Comparison of ENCODE assay signal across 31 mouse cellular contexts in the genomic region with DNA sequence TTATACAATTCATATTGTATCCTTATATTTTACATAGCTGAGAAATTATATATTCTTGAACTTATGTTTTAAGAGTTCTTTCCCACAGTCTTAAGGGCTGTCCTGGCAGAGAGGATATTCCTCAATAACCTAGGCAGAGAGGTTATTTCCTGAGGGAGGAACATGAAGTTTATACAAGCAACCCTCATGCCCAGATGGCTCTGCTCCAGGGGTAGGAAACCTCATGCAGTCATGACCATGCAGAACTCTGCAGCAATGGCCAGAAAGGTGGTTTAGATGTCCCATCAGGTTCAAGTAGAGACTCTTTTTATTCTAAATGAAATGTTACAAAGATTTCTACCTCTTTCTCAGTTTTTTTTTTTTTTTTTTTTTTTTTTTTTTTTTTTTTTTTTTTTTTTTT. TPM values are rescaled to one million over a fixed set of nuclear protein-coding genes. Genes with fewer than 3 reads are reported as not detected.
"Had no signal": no experiment of that assay in that cellular context is flagged by ENCODE, and none has a peak within 500 bp of the region (broad histone marks: within the 10 kb centered on the region; RNA-seq: fewer than 3 reads in every experiment).

No protein-coding gene starts in this region.

- ATAC-seq: intestine, postnatal 0 days; liver, postnatal 0 days had no signal

- H3K27ac ChIP-seq: kidney, postnatal 0 days; layer of hippocampus, adult 2 months; limb, embryonic 10.5 days; limb, embryonic 13.5 days; liver, embryonic 14.5 days; neural tube, embryonic 12.5 days; neural tube, embryonic 15.5 days; stomach, postnatal 0 days had no signal

- H3K4me1 ChIP-seq: limb, embryonic 10.5 days; limb, embryonic 13.5 days; neural tube, embryonic 12.5 days; neural tube, embryonic 15.5 days had no signal

- H3K27me3 ChIP-seq: limb, embryonic 13.5 days; neural tube, embryonic 12.5 days; neural tube, embryonic 15.5 days had no signal

- H3K9me3 ChIP-seq: limb, embryonic 10.5 days; limb, embryonic 13.5 days; neural tube, embryonic 12.5 days; neural tube, embryonic 15.5 days had no signal

- H3K36me3 ChIP-seq: limb, embryonic 10.5 days; limb, embryonic 13.5 days; neural tube, embryonic 12.5 days; neural tube, embryonic 15.5 days had no signal

- DNase-seq: kidney, adult 2 months; kidney, postnatal 25 days; layer of hippocampus, adult 9-11 months; liver; liver, postnatal 0 days; midbrain, embryonic 14.5 days; right cerebral cortex, adult 18-20 months; right cerebral cortex, postnatal 14 days; right cerebral cortex, postnatal 4 days; thymus, adult 2 months; thymus, postnatal 14 days; thymus, postnatal 4 days had no signal

- H3K9ac ChIP-seq: limb, embryonic 13.5 days; liver, embryonic 14.5 days; liver, postnatal 0 days; neural tube, embryonic 12.5 days; neural tube, embryonic 15.5 days had no signal

- H3K4me2 ChIP-seq: limb, embryonic 13.5 days; midbrain, embryonic 11.5 days; neural tube, embryonic 12.5 days; neural tube, embryonic 15.5 days had no signal

- H3K4me3 ChIP-seq: layer of hippocampus, adult 2 months; limb, embryonic 10.5 days; limb, embryonic 13.5 days; neural tube, embryonic 12.5 days; neural tube, embryonic 15.5 days had no signal

RNA-seq across cellular contexts. Expression of a gene that starts 7.2 kb away (rescaled TPM):
- total RNA-seq: layer of hippocampus, adult 2 months; layer of hippocampus, postnatal 25 days; left cerebral cortex, adult 18-20 months; left cerebral cortex, postnatal 25 days; megakaryocyte progenitor cell, adult 5-6 weeks; megakaryocyte-erythroid progenitor cell, adult 5-6 weeks had no signal
- polyA plus RNA-seq: intestine, postnatal 0 days; kidney, adult 2 months; kidney, embryonic 14.5 days; kidney, postnatal 0 days; large intestine, adult 2 months; limb, embryonic 10.5 days; limb, embryonic 13.5 days; midbrain, embryonic 11.5 days; neural tube, embryonic 12.5 days; neural tube, embryonic 15.5 days; stomach, embryonic 14.5 days; thymus, adult 2 months had no signal

RNA-seq across cellular contexts. Expression of a gene that starts 25.6 kb away (rescaled TPM):
- total RNA-seq: layer of hippocampus, adult 2 months; left cerebral cortex, adult 18-20 months; left cerebral cortex, postnatal 25 days; megakaryocyte progenitor cell, adult 5-6 weeks; megakaryocyte-erythroid progenitor cell, adult 5-6 weeks had no signal
- polyA plus RNA-seq: intestine, postnatal 0 days; midbrain, embryonic 11.5 days; midbrain, embryonic 14.5 days; neural tube, embryonic 12.5 days; stomach, embryonic 14.5 days; thymus, adult 2 months had no signal

RNA-seq across cellular contexts. Expression of a gene that starts 39.2 kb away (rescaled TPM):
- total RNA-seq: layer of hippocampus, adult 2 months; layer of hippocampus, postnatal 25 days; left cerebral cortex, adult 18-20 months; left cerebral cortex, postnatal 25 days; megakaryocyte progenitor cell, adult 5-6 weeks; megakaryocyte-erythroid progenitor cell, adult 5-6 weeks had no signal
- polyA plus RNA-seq: intestine, postnatal 0 days; kidney, embryonic 14.5 days; large intestine, adult 2 months; limb, embryonic 10.5 days; limb, embryonic 13.5 days; lung, embryonic 16.5 days; midbrain, embryonic 14.5 days; neural tube, embryonic 12.5 days; neural tube, embryonic 15.5 days; stomach, embryonic 14.5 days; thymus, adult 2 months had no signal
